Mouse (Mus musculus): ENCODE results near the gene Lrrc30. TPM values are rescaled to one million over a fixed set of nuclear protein-coding genes. Genes with fewer than 3 reads are reported as not detected.

Gene Lrrc30
- polyA plus RNA-seq, 1 experiment, result not detected

GRCm38 (mm10) chr17:67625431-67625830 lies 7.1 kb downstream of the Lrrc30 start:
- no peaks in the 10 kb centered on the region for H3K36me3 ChIP-seq (ENCODE audit: control insufficient read depth, insufficient read depth, low read length)

GRCm38 (mm10) chr17:67619001-67619400 lies 13.5 kb downstream of the Lrrc30 start:
- Histone ChIP-seq H3K27me3 (ENCODE audit: control insufficient read depth, insufficient read depth, low read length) (no peaks in the 10 kb centered on the region), H3K4me3 (ENCODE audit: control insufficient read depth, low read depth, low read length) (no peak overlapping the region), H3K27ac (ENCODE audit: control insufficient read depth, insufficient read depth, low read depth, low read length) (no peak overlapping the region), H3K4me1 (ENCODE audit: control insufficient read depth, insufficient read depth, low read length) (no peaks in the 10 kb centered on the region), H3K36me3 (ENCODE audit: control insufficient read depth, insufficient read depth, low read length) (no peaks in the 10 kb centered on the region)
- TF ChIP-seq POLR2A (IDR thresholded peaks at IDR 0.05; ENCODE audit: control insufficient read depth, low read depth, low read length), result no peak
- TF ChIP-seq CTCF (IDR thresholded peaks at IDR 0.05; ENCODE audit: control insufficient read depth, insufficient read depth, insufficient replicate concordance, low read depth, low read length), result no peak

More at GRCm38 (mm10) chr17:67625431-67625830, 7.1 kb downstream of the Lrrc30 start:
- TF ChIP-seq POLR2A (IDR thresholded peaks at IDR 0.05; ENCODE audit: control insufficient read depth, low read depth, low read length) (no peak), CTCF (IDR thresholded peaks at IDR 0.05; ENCODE audit: control insufficient read depth, insufficient read depth, insufficient replicate concordance, low read depth, low read length) (no peak)
- Histone ChIP-seq H3K27me3 (ENCODE audit: control insufficient read depth, insufficient read depth, low read length) (no peaks in the 10 kb centered on the region), H3K4me1 (ENCODE audit: control insufficient read depth, insufficient read depth, low read length) (no peaks in the 10 kb centered on the region), H3K4me3 (ENCODE audit: control insufficient read depth, low read depth, low read length) (no peak overlapping the region), H3K27ac (ENCODE audit: control insufficient read depth, insufficient read depth, low read depth, low read length) (no peak overlapping the region)

GRCm38 (mm10) chr17:67614381-67614780 lies 18.1 kb downstream of the Lrrc30 start:
- H3K27ac ChIP-seq (ENCODE audit: control insufficient read depth, insufficient read depth, low read depth, low read length), result no peak overlapping the region
- no peak for TF ChIP-seq CTCF (IDR thresholded peaks at IDR 0.05; ENCODE audit: control insufficient read depth, insufficient read depth, insufficient replicate concordance, low read depth, low read length)
- TF ChIP-seq POLR2A (IDR thresholded peaks at IDR 0.05; ENCODE audit: control insufficient read depth, low read depth, low read length), result no peak
- no peaks in the 10 kb centered on the region for H3K4me1 ChIP-seq (ENCODE audit: control insufficient read depth, insufficient read depth, low read length)
- no peak overlapping the region for H3K4me3 ChIP-seq (ENCODE audit: control insufficient read depth, low read depth, low read length)
- no peaks in the 10 kb centered on the region for H3K36me3 ChIP-seq (ENCODE audit: control insufficient read depth, insufficient read depth, low read length)
- no peaks in the 10 kb centered on the region for H3K27me3 ChIP-seq (ENCODE audit: control insufficient read depth, insufficient read depth, low read length)

GRCm38 (mm10) chr17:67612576-67612975 lies 19.9 kb downstream of the Lrrc30 start:
- Histone ChIP-seq H3K36me3 (ENCODE audit: control insufficient read depth, insufficient read depth, low read length) (no peaks in the 10 kb centered on the region), H3K27ac (ENCODE audit: control insufficient read depth, insufficient read depth, low read depth, low read length) (no peak overlapping the region), H3K4me3 (ENCODE audit: control insufficient read depth, low read depth, low read length) (no peak overlapping the region), H3K4me1 (ENCODE audit: control insufficient read depth, insufficient read depth, low read length) (no peaks in the 10 kb centered on the region), H3K27me3 (ENCODE audit: control insufficient read depth, insufficient read depth, low read length) (no peaks in the 10 kb centered on the region)
- no peak for TF ChIP-seq POLR2A (IDR thresholded peaks at IDR 0.05; ENCODE audit: control insufficient read depth, low read depth, low read length)
- TF ChIP-seq CTCF (IDR thresholded peaks at IDR 0.05; ENCODE audit: control insufficient read depth, insufficient read depth, insufficient replicate concordance, low read depth, low read length), result no peak

GRCm38 (mm10) chr17:67612151-67612550 lies 20.4 kb downstream of the Lrrc30 start:
- Histone ChIP-seq H3K36me3 (ENCODE audit: control insufficient read depth, insufficient read depth, low read length) (no peaks in the 10 kb centered on the region), H3K4me3 (ENCODE audit: control insufficient read depth, low read depth, low read length) (no peak overlapping the region), H3K27ac (ENCODE audit: control insufficient read depth, insufficient read depth, low read depth, low read length) (no peak overlapping the region), H3K27me3 (ENCODE audit: control insufficient read depth, insufficient read depth, low read length) (no peaks in the 10 kb centered on the region), H3K4me1 (ENCODE audit: control insufficient read depth, insufficient read depth, low read length) (no peaks in the 10 kb centered on the region)
- no peak for TF ChIP-seq POLR2A (IDR thresholded peaks at IDR 0.05; ENCODE audit: control insufficient read depth, low read depth, low read length)
- TF ChIP-seq CTCF (IDR thresholded peaks at IDR 0.05; ENCODE audit: control insufficient read depth, insufficient read depth, insufficient replicate concordance, low read depth, low read length), result no peak

- no peaks in the 10 kb centered on the region for H3K36me3 ChIP-seq (ENCODE audit: control insufficient read depth, insufficient read depth, low read length)
- TF ChIP-seq CTCF (IDR thresholded peaks at IDR 0.05; ENCODE audit: control insufficient read depth, insufficient read depth, insufficient replicate concordance, low read depth, low read length), result no peak
- no peak for TF ChIP-seq POLR2A (IDR thresholded peaks at IDR 0.05; ENCODE audit: control insufficient read depth, low read depth, low read length)
- H3K4me3 ChIP-seq (ENCODE audit: control insufficient read depth, low read depth, low read length), result no peak overlapping the region
- H3K27ac ChIP-seq (ENCODE audit: control insufficient read depth, insufficient read depth, low read depth, low read length), result no peak overlapping the region
- no peaks in the 10 kb centered on the region for H3K27me3 ChIP-seq (ENCODE audit: control insufficient read depth, insufficient read depth, low read length)
- no peaks in the 10 kb centered on the region for H3K4me1 ChIP-seq (ENCODE audit: control insufficient read depth, insufficient read depth, low read length)
Measured at GRCm38 (mm10) chr17:67604446-67604845, 28.1 kb downstream of the Lrrc30 start.

- H3K27ac ChIP-seq (ENCODE audit: control insufficient read depth, insufficient read depth, low read depth, low read length), result no peak overlapping the region
- no peaks in the 10 kb centered on the region for H3K27me3 ChIP-seq (ENCODE audit: control insufficient read depth, insufficient read depth, low read length)
- H3K36me3 ChIP-seq (ENCODE audit: control insufficient read depth, insufficient read depth, low read length), result no peaks in the 10 kb centered on the region
- no peaks in the 10 kb centered on the region for H3K4me1 ChIP-seq (ENCODE audit: control insufficient read depth, insufficient read depth, low read length)
- H3K4me3 ChIP-seq (ENCODE audit: control insufficient read depth, low read depth, low read length), result no peak overlapping the region
- TF ChIP-seq CTCF (IDR thresholded peaks at IDR 0.05; ENCODE audit: control insufficient read depth, insufficient read depth, insufficient replicate concordance, low read depth, low read length), result no peak
Measured at GRCm38 (mm10) chr17:67602556-67602955, 30.0 kb downstream of the Lrrc30 start.
